Mouse (Mus musculus): Measurements from ENCODE around the gene Palm2. TPM values are rescaled to one million over a fixed set of nuclear protein-coding genes. Genes with fewer than 3 reads are reported as not detected.

Gene Palm2
- polyA plus RNA-seq, 1 experiment from 2014 or later: 4.0 TPM

GRCm38 (mm10) chr4:57655966-57656365, 221.9 kb downstream of the Palm2 start:
- Histone ChIP-seq H3K4me1 (no peaks in the 10 kb centered on the region), H3K9ac (no peak overlapping the region), H3K9me3 (no peaks in the 10 kb centered on the region), H3K36me3 (no peaks in the 10 kb centered on the region), H3K4me2 (no peak overlapping the region), H3K27ac (no peak overlapping the region), H3K27me3 (replicated peaks) (no peaks in the 10 kb centered on the region), H3K4me3 (replicated peaks) (no peak overlapping the region)
- 72% methylated on average over 1 of the region's 1 CpGs for WGBS
- no peak for ATAC-seq (ENCODE audit: insufficient read depth, low FRiP score, low read depth)

DNA sequence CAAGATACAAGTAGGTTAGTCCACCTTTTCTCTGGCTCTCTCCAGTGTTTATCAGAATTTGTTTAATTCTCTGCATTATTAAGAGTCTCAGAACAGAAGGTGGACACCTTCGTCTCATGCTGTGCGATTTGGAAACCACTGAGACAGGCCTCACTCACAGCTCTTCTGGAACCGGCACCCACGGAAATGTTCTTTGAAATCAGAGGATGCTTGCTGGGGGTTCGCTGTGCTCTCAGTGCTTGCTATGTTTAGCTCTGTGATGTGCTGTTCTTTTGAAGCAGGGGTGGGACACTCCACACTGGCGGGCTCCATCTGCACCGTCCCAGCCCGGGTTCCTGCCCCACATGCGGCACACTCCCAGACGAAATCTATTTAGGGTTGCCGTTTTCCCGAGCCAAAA, 222.3 kb downstream of the Palm2 start:
- Histone ChIP-seq H3K4me3 (replicated peaks) (no peak overlapping the region), H3K4me2 (no peak overlapping the region), H3K9me3 (no peaks in the 10 kb centered on the region), H3K27me3 (replicated peaks) (no peaks in the 10 kb centered on the region), H3K36me3 (no peaks in the 10 kb centered on the region), H3K4me1 (no peaks in the 10 kb centered on the region), H3K9ac (no peak overlapping the region), H3K27ac (no peak overlapping the region)
- no peak for ATAC-seq (ENCODE audit: insufficient read depth, low FRiP score, low read depth)
- 90% methylated on average over 12 of the region's 12 CpGs for WGBS

- Histone ChIP-seq H3K27me3 (replicated peaks) (no peaks in the 10 kb centered on the region), H3K9me3 (no peaks in the 10 kb centered on the region), H3K36me3 (no peaks in the 10 kb centered on the region), H3K27ac (no peak overlapping the region), H3K4me3 (replicated peaks) (no peak overlapping the region), H3K4me2 (no peak overlapping the region), H3K4me1 (no peaks in the 10 kb centered on the region), H3K9ac (no peak overlapping the region)
- 87% methylated on average over 3 of the region's 3 CpGs for WGBS
- ATAC-seq (ENCODE audit: insufficient read depth, low FRiP score, low read depth): no peak
Measured at GRCm38 (mm10) chr4:57656861-57657260, 222.8 kb downstream of the Palm2 start.

DNA sequence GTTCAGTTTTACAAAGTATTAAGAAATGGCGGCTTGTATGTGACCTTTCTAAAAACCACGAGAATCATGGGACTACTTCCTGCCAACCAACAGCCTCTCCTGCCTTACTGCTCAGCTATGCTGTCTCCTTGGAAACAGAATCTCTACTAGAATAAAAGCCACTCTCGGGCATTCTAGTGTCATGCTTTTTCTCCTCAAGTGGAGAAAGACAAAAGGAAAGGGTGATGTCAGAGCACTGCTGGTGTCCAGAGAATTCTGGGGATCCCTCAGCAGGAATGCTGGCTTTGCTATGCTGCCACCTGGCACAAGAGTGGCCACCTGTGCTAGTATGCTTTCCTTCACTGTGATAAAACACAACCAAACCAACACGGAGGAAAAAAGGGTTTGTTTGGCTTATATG, 226.4 kb downstream of the Palm2 start:
- Histone ChIP-seq H3K9ac (no peak overlapping the region), H3K4me1 (no peaks in the 10 kb centered on the region), H3K27me3 (replicated peaks) (no peaks in the 10 kb centered on the region), H3K27ac (no peak overlapping the region), H3K36me3 (no peaks in the 10 kb centered on the region), H3K4me2 (no peak overlapping the region), H3K4me3 (replicated peaks) (no peak overlapping the region), H3K9me3 (no peaks in the 10 kb centered on the region)
- WGBS: 31% methylated on average over 4 of the region's 4 CpGs
- no peak for ATAC-seq (ENCODE audit: insufficient read depth, low FRiP score, low read depth)

DNA sequence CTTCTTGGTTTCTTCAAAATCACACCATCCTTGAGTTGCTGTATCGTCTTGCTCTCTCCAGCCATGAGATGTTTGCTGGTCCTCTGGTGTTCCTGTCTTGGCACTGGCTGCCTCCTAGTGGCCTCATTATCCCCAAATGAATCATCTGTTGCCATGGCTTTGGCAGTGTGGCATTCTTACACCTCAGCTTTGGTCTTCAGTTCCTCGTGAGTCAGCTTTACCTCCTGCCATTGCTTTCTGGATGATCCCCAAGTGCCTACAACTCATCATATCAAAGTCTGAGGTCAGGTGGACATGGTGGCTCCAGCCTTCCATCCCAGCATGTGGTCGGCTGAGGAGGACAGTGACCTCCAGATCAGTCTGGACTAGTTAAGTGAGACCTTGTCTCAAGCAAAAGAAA, 232.1 kb downstream of the Palm2 start:
- no peaks in the 10 kb centered on the region for H3K9me3 ChIP-seq
- H3K27ac ChIP-seq: no peak overlapping the region
- no peaks in the 10 kb centered on the region for H3K36me3 ChIP-seq
- ATAC-seq (ENCODE audit: insufficient read depth, low FRiP score, low read depth): no peak
- WGBS: 65% methylated on average over 3 of the region's 3 CpGs
- no peak overlapping the region for H3K4me2 ChIP-seq
- H3K4me1 ChIP-seq: peaks cover 7% of the 10 kb centered on the region; the same call in 1 of the 2 replicates
- H3K9ac ChIP-seq: no peak overlapping the region
- no peaks in the 10 kb centered on the region for H3K27me3 ChIP-seq (replicated peaks)
- no peak overlapping the region for H3K4me3 ChIP-seq (replicated peaks)

GRCm38 (mm10) chr4:57670813-57671469, 236.9 kb downstream of the Palm2 start:
- no peaks in the 10 kb centered on the region for H3K9me3 ChIP-seq
- peaks cover 25% of the 10 kb centered on the region for H3K4me1 ChIP-seq
- H3K27me3 ChIP-seq (replicated peaks): no peaks in the 10 kb centered on the region
- H3K4me3 ChIP-seq (replicated peaks): no peak overlapping the region
- H3K27ac ChIP-seq: peak overlapping the region; percentile 26; the same call in 1 of the 2 replicates
- WGBS: 32% methylated on average over 7 of the region's 7 CpGs
- H3K4me2 ChIP-seq: no peak overlapping the region
- H3K36me3 ChIP-seq: no peaks in the 10 kb centered on the region
- no peak overlapping the region for H3K9ac ChIP-seq
- ATAC-seq (ENCODE audit: insufficient read depth, low FRiP score, low read depth): peak; percentile 63; the same call in 1 of the 2 replicates

GRCm38 (mm10) chr4:57672541-57672940, 238.5 kb downstream of the Palm2 start:
- H3K4me3 ChIP-seq (replicated peaks): no peak overlapping the region
- no peak overlapping the region for H3K9ac ChIP-seq
- H3K4me1 ChIP-seq: peaks cover 25% of the 10 kb centered on the region
- H3K27me3 ChIP-seq (replicated peaks): no peaks in the 10 kb centered on the region
- H3K27ac ChIP-seq: no peak overlapping the region
- no peak for ATAC-seq (ENCODE audit: insufficient read depth, low FRiP score, low read depth)
- no peaks in the 10 kb centered on the region for H3K36me3 ChIP-seq
- WGBS: 76% methylated on average over 4 of the region's 4 CpGs
- no peaks in the 10 kb centered on the region for H3K9me3 ChIP-seq
- H3K4me2 ChIP-seq: no peak overlapping the region

DNA sequence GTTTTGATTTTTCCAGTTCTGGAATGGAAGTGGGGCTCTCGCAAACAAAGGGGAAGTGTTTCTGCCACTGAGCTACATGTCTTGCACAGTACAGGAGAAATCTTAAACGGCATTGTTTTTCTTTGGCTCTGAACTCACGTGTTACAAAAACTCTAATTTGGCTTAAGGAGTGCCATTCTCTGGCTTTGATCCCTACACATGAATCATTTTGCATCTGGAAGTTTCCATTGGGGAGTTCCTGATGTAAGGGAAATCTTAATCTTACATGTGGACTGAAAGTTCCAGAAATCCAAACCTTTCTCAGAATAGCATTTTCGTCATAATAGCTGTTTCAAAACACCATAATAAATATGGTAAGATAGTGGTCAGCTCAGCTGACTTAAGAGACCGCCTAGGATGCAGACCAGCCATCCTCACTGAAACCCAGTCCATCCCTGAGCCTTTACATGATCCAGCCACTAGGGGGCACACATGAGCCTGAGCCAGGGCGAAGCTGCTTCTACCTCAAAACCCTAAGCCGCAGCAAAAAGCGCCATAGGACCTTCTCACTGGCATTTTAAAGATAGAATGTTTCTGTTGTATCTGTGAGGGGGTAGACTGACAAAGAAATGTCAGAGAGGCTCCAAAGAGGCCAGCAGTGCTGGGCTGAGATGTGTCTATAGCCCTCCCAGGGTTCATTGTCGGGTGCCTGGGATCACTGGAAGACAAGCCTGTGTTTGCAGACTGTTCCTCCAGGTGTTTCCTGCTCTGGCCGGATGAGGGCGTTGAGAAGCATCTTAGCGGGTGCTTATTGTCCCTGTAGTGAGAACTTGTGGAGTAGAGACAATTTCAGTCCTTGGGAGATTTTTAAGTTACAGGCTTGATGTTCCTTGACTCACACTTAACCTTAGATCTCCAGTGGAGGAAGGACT, 239.2 kb downstream of the Palm2 start:
- ATAC-seq (ENCODE audit: insufficient read depth, low FRiP score, low read depth): no peak
- Histone ChIP-seq H3K36me3 (no peaks in the 10 kb centered on the region), H3K27me3 (replicated peaks) (no peaks in the 10 kb centered on the region), H3K9ac (0 out of 2 replicates have a peak overlapping the region, but pooled peaks have one; percentile 25), H3K9me3 (no peaks in the 10 kb centered on the region), H3K27ac (no peak overlapping the region; the same call in 1 of the 2 replicates), H3K4me3 (replicated peaks) (no peak overlapping the region; the same call in 1 of the 2 replicates), H3K4me1 (peaks cover 25% of the 10 kb centered on the region), H3K4me2 (peak overlapping the region; percentile 49)
- WGBS: 12% methylated on average over 12 of the region's 12 CpGs

DNA sequence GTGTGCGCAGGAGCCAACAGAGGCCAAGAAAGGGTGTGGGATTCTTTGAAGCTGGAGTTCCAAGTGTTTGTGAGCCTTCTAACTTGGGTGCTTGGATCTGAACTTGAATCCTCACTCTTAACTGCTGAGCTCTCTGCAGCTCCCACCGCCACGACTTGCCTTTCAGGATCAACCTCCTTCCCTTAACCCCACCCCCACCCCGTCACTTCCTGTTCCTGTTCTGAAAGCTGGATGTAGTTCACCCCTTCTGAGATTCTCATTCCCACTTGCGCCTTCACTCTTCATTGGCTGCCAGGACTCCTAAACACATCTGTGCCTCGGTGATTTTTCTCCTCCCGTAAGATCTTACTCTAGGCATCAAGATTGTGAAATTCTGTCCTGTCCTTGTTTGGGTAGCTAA, 240.3 kb downstream of the Palm2 start:
- Histone ChIP-seq H3K4me2 (no peak overlapping the region), H3K9ac (no peak overlapping the region), H3K27ac (peak overlapping the region; percentile 66; the same call in 1 of the 2 replicates), H3K4me1 (peaks cover 25% of the 10 kb centered on the region), H3K36me3 (no peaks in the 10 kb centered on the region), H3K9me3 (no peaks in the 10 kb centered on the region), H3K27me3 (replicated peaks) (no peaks in the 10 kb centered on the region), H3K4me3 (replicated peaks) (no peak overlapping the region)
- ATAC-seq (ENCODE audit: insufficient read depth, low FRiP score, low read depth): no peak
- WGBS: 75% methylated on average over 7 of the region's 7 CpGs

DNA sequence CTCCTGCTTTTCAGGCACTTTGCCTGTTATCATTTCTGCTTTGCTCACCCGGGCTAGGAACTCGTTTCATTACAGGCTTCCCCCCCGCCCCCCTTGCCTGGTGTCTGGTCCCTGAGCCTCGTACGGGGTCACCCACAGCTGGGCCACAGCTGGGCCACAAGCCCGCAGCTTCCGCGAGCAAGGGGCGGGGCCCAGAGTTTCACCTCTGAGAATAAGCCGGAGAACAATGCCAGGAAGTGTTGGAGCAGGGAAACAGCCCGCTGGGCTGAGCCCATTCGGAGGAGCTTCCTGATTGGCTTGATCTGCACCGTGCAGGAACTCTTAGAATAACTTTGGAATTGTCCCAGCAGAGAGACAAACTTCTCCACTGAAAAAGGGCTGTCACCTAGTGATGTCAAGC, 241.3 kb downstream of the Palm2 start:
- Histone ChIP-seq H3K36me3 (no peaks in the 10 kb centered on the region), H3K4me1 (peaks cover 23% of the 10 kb centered on the region), H3K9ac (no peak overlapping the region), H3K9me3 (no peaks in the 10 kb centered on the region), H3K27me3 (replicated peaks) (no peaks in the 10 kb centered on the region), H3K27ac (peak overlapping the region; percentile 66; the same call in 1 of the 2 replicates), H3K4me3 (replicated peaks) (peak overlapping the region; percentile 21), H3K4me2 (peak overlapping the region; percentile 54)
- ATAC-seq (ENCODE audit: insufficient read depth, low FRiP score, low read depth): peak; percentile 78
- 4% methylated on average over 13 of the region's 13 CpGs for WGBS

DNA sequence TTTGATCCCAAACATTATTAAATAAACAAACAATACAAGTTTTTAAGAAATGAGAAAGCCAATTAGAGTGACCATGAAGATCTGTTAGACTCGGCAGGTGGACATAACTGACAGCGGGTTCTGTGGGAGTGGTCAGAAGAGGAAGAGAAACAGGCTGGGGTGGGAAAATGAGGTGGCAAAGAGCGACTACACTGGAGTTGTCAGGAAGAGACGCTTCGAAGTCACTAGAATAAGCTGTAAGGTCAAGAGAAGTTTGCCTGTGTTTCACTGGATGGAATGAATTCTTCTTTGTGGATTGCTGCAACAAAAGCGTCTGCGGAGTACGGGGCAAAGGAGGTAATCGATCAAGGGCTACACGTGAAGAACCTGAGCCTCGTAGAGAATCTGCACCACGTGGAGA, 243.9 kb downstream of the Palm2 start:
- no peak overlapping the region for H3K4me2 ChIP-seq
- H3K27me3 ChIP-seq (replicated peaks): no peaks in the 10 kb centered on the region
- ATAC-seq (ENCODE audit: insufficient read depth, low FRiP score, low read depth): no peak
- 76% methylated on average over 12 of the region's 12 CpGs for WGBS
- no peaks in the 10 kb centered on the region for H3K36me3 ChIP-seq
- H3K9ac ChIP-seq: no peak overlapping the region
- H3K27ac ChIP-seq: no peak overlapping the region
- H3K4me1 ChIP-seq: peaks cover 18% of the 10 kb centered on the region
- no peaks in the 10 kb centered on the region for H3K9me3 ChIP-seq
- H3K4me3 ChIP-seq (replicated peaks): no peak overlapping the region

GRCm38 (mm10) chr4:57678991-57679457, 245.0 kb downstream of the Palm2 start:
- no peak overlapping the region for H3K4me2 ChIP-seq
- peaks cover 13% of the 10 kb centered on the region; the same call in 1 of the 2 replicates for H3K4me1 ChIP-seq
- no peaks in the 10 kb centered on the region for H3K27me3 ChIP-seq (replicated peaks)
- no peaks in the 10 kb centered on the region for H3K36me3 ChIP-seq
- H3K27ac ChIP-seq: no peak overlapping the region
- WGBS: 78% methylated on average over 9 of the region's 9 CpGs
- ATAC-seq (ENCODE audit: insufficient read depth, low FRiP score, low read depth): no peak
- no peak overlapping the region for H3K4me3 ChIP-seq (replicated peaks)
- H3K9me3 ChIP-seq: no peaks in the 10 kb centered on the region
- no peak overlapping the region for H3K9ac ChIP-seq
